Mouse (Mus musculus) MEL (cell line): ENCODE data around the gene Cltc. TPM values are rescaled to one million over a fixed set of nuclear protein-coding genes. Genes with fewer than 3 reads are reported as not detected.

ENCODE experiments used
- DNase-seq: peaks from one replicate; pipeline ENCODE4 v3.0.0; 2011; ENCODE audit warnings: low read depth, low spot score
- H3K27ac ChIP-seq: 2 replicates; pipeline ENCODE4 v1.5.1; 2012; ENCODE audit warnings: low read depth, mild to moderate bottlenecking, control low read depth, low read length, moderate library complexity; ENCODE audit not compliant: control insufficient read depth
- H3K27me3 ChIP-seq, 2 experiments: fragments of 150-350 bp in 1 of 2; sonication (generic) in 1 of 2; 2 replicates each; pipeline ENCODE4 v1.6.1; 2012; ENCODE audit warnings: low read length in 2 of 2, mild to moderate bottlenecking in 2 of 2, improper control_type of control experiment in 1 of 2, moderate library complexity in 1 of 2; ENCODE audit not compliant: insufficient read depth in 2 of 2, control insufficient read depth in 1 of 2
- H3K36me3 ChIP-seq, 2 experiments: 2 replicates each; pipeline ENCODE4 v1.6.1; 2012 to 2014; ENCODE audit warnings: low read length in 2 of 2, improper control_type of control experiment in 1 of 2, inconsistent platforms in 1 of 2, mild to moderate bottlenecking in 1 of 2; ENCODE audit not compliant: insufficient read depth in 2 of 2, control insufficient read depth in 1 of 2
- H3K4me1 ChIP-seq, 2 experiments: fragments of 150-350 bp in 1 of 2; sonication (generic) in 1 of 2; 2 replicates each; pipeline ENCODE4 v1.6.1; 2012; ENCODE audit warnings: low read length in 2 of 2, improper control_type of control experiment in 1 of 2, mild to moderate bottlenecking in 1 of 2; ENCODE audit not compliant: insufficient read depth in 2 of 2, control insufficient read depth in 1 of 2
- H3K4me3 ChIP-seq, 2 experiments: fragments of 150-350 bp in 1 of 2; sonication (generic) in 1 of 2; 2 replicates each; pipeline ENCODE4 v1.5.1; 2012; ENCODE audit warnings: low read depth in 2 of 2, low read length in 2 of 2, mild to moderate bottlenecking in 2 of 2, moderate library complexity in 2 of 2, control low read depth in 1 of 2, improper control_type of control experiment in 1 of 2; ENCODE audit not compliant: control insufficient read depth in 1 of 2, insufficient read depth in 1 of 2
- H3K79me2 ChIP-seq: 2 replicates; pipeline ENCODE4 v1.6.1; 2012; ENCODE audit warnings: mild to moderate bottlenecking, low read length, moderate library complexity; ENCODE audit not compliant: control insufficient read depth, poor library complexity, insufficient read depth
- H3K9ac ChIP-seq: 2 replicates; pipeline ENCODE4 v1.6.1; 2012; ENCODE audit warnings: low read depth, mild to moderate bottlenecking, control low read depth, low read length, moderate library complexity; ENCODE audit not compliant: control insufficient read depth, poor library complexity, severe bottlenecking
- H3K9me3 ChIP-seq: fragments of 150-350 bp; sonication (generic); replicated peaks from 2 replicates; pipeline ENCODE4 v1.6.1; 2012; ENCODE audit warnings: mild to moderate bottlenecking, low read length, improper control_type of control experiment, moderate library complexity; ENCODE audit not compliant: insufficient read depth
- BHLHE40 ChIP-seq: IDR thresholded peaks from 2 replicates; pipeline ENCODE4 v1.6.1; 2012; ENCODE audit warnings: low read depth, mild to moderate bottlenecking, inconsistent platforms, low read length, improper control_type of control experiment, borderline replicate concordance
- CHD1 ChIP-seq: IDR thresholded peaks from 2 replicates; pipeline ENCODE4 v1.6.1; 2012; ENCODE audit warnings: low read depth, mild to moderate bottlenecking, inconsistent platforms, low read length, improper control_type of control experiment
- CHD2 ChIP-seq: IDR thresholded peaks from 2 replicates; pipeline ENCODE4 v1.6.1; 2011; ENCODE audit warnings: low read length, improper control_type of control experiment
- ETS1 ChIP-seq: IDR thresholded peaks from 2 replicates; pipeline ENCODE4 v1.6.1; 2012; ENCODE audit warnings: low read depth, mild to moderate bottlenecking, inconsistent platforms, low read length, improper control_type of control experiment, moderate library complexity
- JUND ChIP-seq: IDR thresholded peaks from 2 replicates; pipeline ENCODE4 v1.6.1; 2011; ENCODE audit warnings: low read depth, mild to moderate bottlenecking, improper control_type of control experiment, low read length
- KAT2A ChIP-seq: conservative IDR thresholded peaks from 2 replicates; pipeline ENCODE4 v1.6.1; 2012; ENCODE audit warnings: low read depth, low read length, improper control_type of control experiment, inconsistent platforms
- MAFK ChIP-seq: IDR thresholded peaks from 2 replicates; pipeline ENCODE4 v1.6.1; 2011; ENCODE audit warnings: low read depth, mild to moderate bottlenecking, low read length, improper control_type of control experiment, borderline replicate concordance
- MAZ ChIP-seq: IDR thresholded peaks from 2 replicates; pipeline ENCODE4 v1.6.1; 2012; ENCODE audit warnings: low read depth, mild to moderate bottlenecking, inconsistent platforms, low read length, improper control_type of control experiment
- MXI1 ChIP-seq: IDR thresholded peaks from 2 replicates; pipeline ENCODE4 v1.6.1; 2011; ENCODE audit warnings: mild to moderate bottlenecking, low read depth, low read length, improper control_type of control experiment
- MYB ChIP-seq: IDR thresholded peaks from 2 replicates; pipeline ENCODE4 v1.6.1; 2011; ENCODE audit warnings: mild to moderate bottlenecking, low read depth, low read length, improper control_type of control experiment
- MYC ChIP-seq: IDR thresholded peaks from 2 replicates; pipeline ENCODE4 v1.6.1; 2011; ENCODE audit warnings: low read depth, mild to moderate bottlenecking, low read length, improper control_type of control experiment, moderate library complexity
- NELFE ChIP-seq: IDR thresholded peaks from 2 replicates; pipeline ENCODE4 v1.6.1; 2011; ENCODE audit warnings: low read depth, low read length, improper control_type of control experiment
- POLR2A ChIP-seq, 2 experiments: IDR thresholded peaks; 2 replicates each; pipeline ENCODE4 v1.6.1; 2011 to 2012; ENCODE audit warnings: low read length in 2 of 2, mild to moderate bottlenecking in 2 of 2, control low read depth in 1 of 2, improper control_type of control experiment in 1 of 2, low read depth in 1 of 2, moderate library complexity in 1 of 2; ENCODE audit not compliant: control insufficient read depth in 1 of 2, insufficient read depth in 1 of 2, poor library complexity in 1 of 2
- POLR2AphosphoS2 ChIP-seq: IDR thresholded peaks from 2 replicates; pipeline ENCODE4 v1.6.1; 2011; ENCODE audit warnings: low read length, improper control_type of control experiment
- RAD21 ChIP-seq: IDR thresholded peaks from 2 replicates; pipeline ENCODE4 v1.6.1; 2011; ENCODE audit warnings: mild to moderate bottlenecking, low read depth, low read length, improper control_type of control experiment
- SIN3A ChIP-seq: IDR thresholded peaks from 2 replicates; pipeline ENCODE4 v1.6.1; 2012; ENCODE audit warnings: low read length, improper control_type of control experiment, inconsistent platforms
- UBTF ChIP-seq: IDR thresholded peaks from 2 replicates; pipeline ENCODE4 v1.6.1; 2012; ENCODE audit warnings: low read depth, mild to moderate bottlenecking, inconsistent platforms, low read length, improper control_type of control experiment, moderate library complexity, borderline replicate concordance; ENCODE audit not compliant: insufficient read depth
- USF1 ChIP-seq: IDR thresholded peaks from 2 replicates; pipeline ENCODE4 v1.6.1; 2014; ENCODE audit warnings: low read depth, mild to moderate bottlenecking, inconsistent platforms, low read length, improper control_type of control experiment, moderate library complexity
- USF2 ChIP-seq, 2 experiments: IDR thresholded peaks; 2 replicates each; pipeline ENCODE4 v1.6.1; 2011 to 2012; ENCODE audit warnings: improper control_type of control experiment in 2 of 2, low read length in 2 of 2, borderline replicate concordance in 1 of 2, inconsistent platforms in 1 of 2, low read depth in 1 of 2, mild to moderate bottlenecking in 1 of 2; ENCODE audit not compliant: insufficient read depth in 1 of 2
- ZKSCAN1 ChIP-seq: IDR thresholded peaks from 2 replicates; pipeline ENCODE4 v1.6.1; 2012; ENCODE audit warnings: low read depth, mild to moderate bottlenecking, inconsistent platforms, low read length, improper control_type of control experiment, moderate library complexity
- ZNF384 ChIP-seq: IDR thresholded peaks from 2 replicates; pipeline ENCODE4 v1.6.1; 2012; ENCODE audit warnings: low read depth, mild to moderate bottlenecking, inconsistent platforms, low read length, improper control_type of control experiment
- polyA plus RNA-seq, 2 experiments: library from polyadenylated mRNA; stranded (reverse) in 1 of 2; unstranded in 1 of 2; fragments of >175 nt in 1 of 2; fragments of >200 nt in 1 of 2; gene quantifications; 2 replicates each; pipeline versions ENCODE4 v1.2.1 to v1.2.4; 2012; ENCODE audit warnings: low replicate concordance in 2 of 2, low read depth in 1 of 2; ENCODE audit not compliant: insufficient read length in 2 of 2, insufficient read depth in 1 of 2, missing spikeins in 1 of 2
- total RNA-seq: library from RNA; depleted of rRNA; stranded (reverse); fragments of 300-350 nt; gene quantifications from 2 replicates; pipeline ENCODE4 v1.2.3, GENCODE M21; 2012

Cltc gene
- total and polyA plus RNA-seq, 3 experiments: 149 to 300 (median 205) TPM

DNA sequence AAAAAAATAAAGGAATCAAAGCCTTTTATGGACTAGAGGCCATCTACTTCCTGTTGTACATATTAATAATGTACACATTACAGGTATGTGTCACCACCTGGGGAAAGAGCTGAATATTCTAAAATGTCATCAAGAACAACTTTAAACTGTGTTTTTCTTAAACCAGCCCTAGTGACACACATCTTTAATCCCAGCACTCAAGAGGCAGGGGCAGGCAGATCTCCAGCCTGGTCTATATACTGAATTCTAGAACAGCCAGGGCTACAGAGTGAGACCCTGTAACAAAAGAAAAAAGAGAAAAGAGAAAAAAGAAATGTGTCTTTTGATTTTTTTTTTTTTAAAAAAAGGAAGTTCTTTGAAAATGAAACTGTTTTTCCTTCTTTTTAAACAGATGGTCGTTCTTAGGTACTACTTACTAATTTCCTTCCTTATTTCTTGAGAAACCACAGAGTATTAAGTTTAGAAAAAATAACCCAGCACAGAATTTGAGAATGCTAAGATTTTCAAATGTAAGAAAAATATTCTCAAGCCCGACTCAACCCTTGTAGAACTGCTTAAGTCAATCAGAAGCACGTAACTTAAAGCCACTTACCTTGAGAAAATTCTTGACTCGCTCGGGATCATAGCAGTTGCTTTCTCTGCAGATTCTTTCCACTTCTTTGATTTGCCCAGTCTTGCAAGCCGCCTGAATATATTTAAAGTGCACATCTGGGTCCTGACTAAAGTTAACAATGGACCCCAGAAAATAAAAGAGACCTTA is 39.9 kb downstream of the Cltc start:
- peak; percentile 73 for TF ChIP-seq ETS1
- no peak for TF ChIP-seq USF1
- 0 out of 2 replicates have a peak, but pooled peaks have one; percentile 1 for TF ChIP-seq SIN3A
- TF ChIP-seq UBTF: no peak
- TF ChIP-seq ZNF384: peak; percentile 82
- peaks cover 32 to 80% of the 10 kb centered on the region in 2 experiments for H3K36me3 ChIP-seq
- H3K27ac ChIP-seq: peak overlapping the region; percentile 43; the same call in 1 of the 2 replicates
- H3K9me3 ChIP-seq: no peaks in the 10 kb centered on the region
- H3K27me3 ChIP-seq: no peaks in the 10 kb centered on the region
- H3K9ac ChIP-seq: peak overlapping the region; percentile 9; the same call in 1 of the 2 replicates
- H3K4me1 ChIP-seq: peaks cover 4 to 23% of the 10 kb centered on the region in 2 experiments; a peak in 3 of 4 replicates
- peak; percentile 48 for DNase-seq
- peaks cover 3% of the 10 kb centered on the region; the same call in 1 of the 2 replicates for H3K79me2 ChIP-seq
- H3K4me3 ChIP-seq: 0 out of 4 replicates have a peak overlapping the region, but pooled peaks of 1 of the 2 experiments have one; percentile 0

DNA sequence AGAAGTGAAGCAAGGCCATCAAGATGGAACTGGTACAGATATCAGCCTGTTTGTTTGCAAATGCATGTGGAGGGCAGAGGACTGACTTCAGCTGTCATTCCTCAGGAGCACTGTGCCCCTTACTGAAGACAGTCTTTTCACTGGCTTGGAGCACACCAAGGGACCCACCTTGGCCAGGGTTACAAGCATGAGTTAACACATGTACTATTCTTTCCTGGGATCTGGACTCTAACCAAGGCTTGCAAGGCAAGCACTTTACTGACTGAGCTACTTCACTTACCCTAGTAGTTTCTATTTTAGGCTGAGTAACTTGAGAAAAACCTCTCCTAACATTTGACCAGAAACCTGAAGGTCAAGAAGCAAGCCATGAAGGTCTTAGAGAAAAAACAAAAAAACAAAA is 42.8 kb downstream of the Cltc start:
- H3K27ac ChIP-seq: no peak overlapping the region
- H3K9me3 ChIP-seq: no peaks in the 10 kb centered on the region
- H3K79me2 ChIP-seq: peaks cover 3% of the 10 kb centered on the region; the same call in 1 of the 2 replicates
- H3K4me3 ChIP-seq: no peak overlapping the region
- no peaks in the 10 kb centered on the region for H3K27me3 ChIP-seq
- H3K36me3 ChIP-seq: peaks cover 32 to 81% of the 10 kb centered on the region in 2 experiments
- TF ChIP-seq USF1 (no peak), JUND (no peak), POLR2AphosphoS2 (no peak), BHLHE40 (no peak)
- no peak overlapping the region for H3K9ac ChIP-seq
- DNase-seq: no peak
- H3K4me1 ChIP-seq: peaks cover 4 to 23% of the 10 kb centered on the region in 2 experiments; a peak in 3 of 4 replicates

DNA sequence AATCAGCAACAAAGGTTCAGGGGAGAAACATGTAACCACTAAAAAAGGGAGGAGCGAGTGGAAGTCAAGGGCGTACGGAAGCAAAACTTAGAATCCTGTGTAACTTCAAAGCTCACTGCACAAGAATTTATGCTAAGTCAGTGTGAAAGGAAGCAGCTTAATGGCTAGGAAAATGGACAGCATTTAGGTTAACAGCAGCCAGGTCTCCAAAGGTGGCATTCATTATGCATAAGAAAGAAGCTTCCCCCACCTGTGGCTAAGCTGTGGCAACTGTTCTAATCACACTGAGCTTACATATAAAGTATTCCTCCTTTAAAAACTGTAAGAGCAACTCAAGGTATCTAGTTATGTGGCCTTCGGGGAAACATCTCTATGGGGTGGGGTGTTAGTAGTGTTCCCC is 56.2 kb downstream of the Cltc start:
- TF ChIP-seq MAZ (no peak), POLR2A (IDR thresholded peaks at IDR 0.05; ENCODE audit: control insufficient read depth in 1 of 2, insufficient read depth in 1 of 2, low read depth in 1 of 2, low read length in 2 of 2, poor library complexity in 1 of 2) (no peak), POLR2AphosphoS2 (no peak), CHD2 (no peak), ZKSCAN1 (no peak), MAFK (no peak), KAT2A (no peak), NELFE (no peak), MYB (no peak), RAD21 (no peak), ZNF384 (no peak), CHD1 (no peak), MXI1 (no peak), MYC (no peak), USF2 (IDR thresholded peaks at IDR 0.05; ENCODE audit: borderline replicate concordance in 1 of 2, insufficient read depth in 1 of 2, low read depth in 1 of 2, low read length in 2 of 2) (no peak)
- TF ChIP-seq, all 39 proteins: peak for 0

More for the DNA sequence above, 56.2 kb downstream of the Cltc start:
- H3K27ac ChIP-seq: no peak overlapping the region
- no peaks in the 10 kb centered on the region for H3K27me3 ChIP-seq
- no peak overlapping the region for H3K4me3 ChIP-seq
- no peaks in the 10 kb centered on the region for H3K4me1 ChIP-seq
- H3K9me3 ChIP-seq: no peaks in the 10 kb centered on the region
- H3K36me3 ChIP-seq: peaks cover 2 to 95% of the 10 kb centered on the region in 2 experiments; a peak in 3 of 4 replicates
- no peak for DNase-seq
- H3K79me2 ChIP-seq: no peaks in the 10 kb centered on the region
- no peak overlapping the region for H3K9ac ChIP-seq
